Mouse (Mus musculus) CD4-positive, CD25-positive, alpha-beta regulatory T cell, adult 9 weeks (primary cell): ENCODE measurements around the gene Tlr6. TPM values are rescaled to one million over a fixed set of nuclear protein-coding genes. Genes with fewer than 3 reads are reported as not detected.

Source experiments
- polyA plus RNA-seq: library from polyadenylated mRNA; unstranded; fragments of 100-300 nt; shearing (Covaris generic); gene quantifications from one replicate; pipeline ENCODE4 v1.2.1, GENCODE M21; 2017

Gene Tlr6
- polyA plus RNA-seq: 5.4 TPM

DNA sequence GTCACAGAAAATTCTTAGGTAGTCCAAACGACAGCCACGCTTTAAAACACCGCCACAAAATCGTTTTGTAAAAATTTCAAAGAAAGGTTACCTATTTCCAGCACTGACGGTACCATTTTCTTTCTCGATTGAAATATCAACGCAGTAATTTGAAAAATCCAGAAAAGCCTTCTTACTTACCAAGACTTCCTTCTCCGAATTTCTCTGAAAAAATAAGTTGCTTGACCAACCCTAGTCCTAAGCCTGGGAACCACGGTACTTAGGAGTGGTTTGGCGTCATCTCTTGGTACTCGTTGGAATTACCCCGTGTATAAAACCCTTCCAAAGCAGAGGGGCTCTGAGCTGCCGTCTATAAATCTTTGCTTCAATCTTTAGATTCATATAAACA is at the start of gene Tlr6:
Tlr6 (minus strand) TSS at position 255 of the 388 bp plus-strand sequence.

DNA sequence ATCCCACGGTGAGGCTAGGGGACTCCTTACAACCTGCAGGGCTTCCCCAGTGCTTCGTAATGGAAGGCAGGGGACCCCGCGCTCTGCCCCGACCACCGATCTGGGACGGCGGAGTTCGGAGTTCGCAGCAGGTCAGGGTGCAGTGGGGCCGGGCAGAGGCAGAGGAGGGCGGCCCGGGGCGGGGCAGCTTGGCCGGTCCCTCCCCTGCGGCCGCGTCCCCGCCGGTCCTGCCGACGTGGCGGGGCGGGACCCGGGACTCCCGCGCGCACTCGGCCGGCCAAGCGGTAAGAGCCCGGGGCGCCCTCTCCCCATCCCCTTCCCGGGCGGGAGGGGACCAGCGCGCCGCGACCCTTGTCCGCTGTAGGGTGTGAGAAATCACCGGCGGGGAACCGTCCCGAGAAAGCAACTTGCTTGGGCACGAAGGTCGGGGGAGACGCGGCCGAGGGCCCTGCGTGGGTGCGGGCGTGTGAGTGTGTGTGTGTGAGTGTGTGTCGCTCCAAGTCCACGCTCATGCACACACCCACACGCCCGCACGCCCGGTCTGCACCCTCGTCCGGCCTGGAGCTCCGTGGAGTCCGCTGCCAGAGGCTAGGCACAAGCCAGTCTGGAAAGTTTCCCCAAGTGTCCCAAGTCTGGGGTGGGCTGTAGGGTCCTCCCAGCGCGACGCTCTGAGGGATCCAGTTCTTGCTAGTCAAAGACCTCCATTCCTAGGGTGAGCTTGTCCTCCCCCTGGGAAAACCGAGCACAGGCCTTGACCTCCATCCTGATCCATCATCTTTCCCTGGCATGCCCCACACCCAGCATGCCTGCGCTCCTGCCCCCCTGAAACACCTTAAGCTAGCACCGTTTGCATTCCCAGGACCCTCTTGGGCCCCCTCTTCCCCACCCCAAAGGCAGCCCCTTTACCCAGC is 10.2 kb upstream of the Tlr6 start, which contains the start of gene Fam114a1:
Fam114a1 (plus strand) TSS at position 211 of the 911 bp plus-strand sequence.

Other genes with a start within 250 kb of the Tlr6 start
- gene Klf3, start 156.7 kb downstream of the Tlr6 start, polyA plus RNA-seq: 51.1 TPM
- gene Tlr1, start 26.5 kb downstream of the Tlr6 start, polyA plus RNA-seq: 96.9 TPM
- 3.0 TPM for gene Fam114a1, start 10.0 kb upstream of the Tlr6 start, polyA plus RNA-seq
- 29.6 TPM for gene Tmem156, start 132.0 kb upstream of the Tlr6 start, polyA plus RNA-seq
- gene Klhl5, start 147.4 kb upstream of the Tlr6 start, polyA plus RNA-seq: 3.7 TPM
- gene Wdr19, start 239.6 kb upstream of the Tlr6 start, polyA plus RNA-seq: 7.1 TPM